Mouse (Mus musculus) layer of hippocampus, adult 2 months (tissue): Measurements from ENCODE around the gene Gm4450. TPM values are rescaled to one million over a fixed set of nuclear protein-coding genes. Genes with fewer than 3 reads are reported as not detected.
"Not testable (repeated sequence)": the region's sequence is repeated elsewhere in the genome, so short reads cannot be mapped to it uniquely, and the experiment has no call there.

Source experiments
- DNase-seq, 2 experiments: peaks; one replicate each; pipeline ENCODE4 v3.0.0; 2022; ENCODE audit warnings: low spot score in 2 of 2
- H3K27ac ChIP-seq: fragments of 200-600 bp; 2 replicates; pipeline ENCODE4 v1.8.1; 2022
- H3K4me3 ChIP-seq: fragments of 200-600 bp; 2 replicates; pipeline ENCODE4 v1.8.1; 2022; ENCODE audit warnings: mild to moderate bottlenecking
- CTCF ChIP-seq: fragments of 200-600 bp; conservative IDR thresholded peaks from 2 replicates; pipeline ENCODE4 v1.8.1; 2022; ENCODE audit warnings: antibody characterized with exemption, mild to moderate bottlenecking, moderate library complexity
- total RNA-seq, 2 experiments: library from RNA; stranded (reverse); gene quantifications; 2 replicates each; pipeline ENCODE4 v1.2.3; 2021

The Gm4450 gene
- total RNA-seq, 2 experiments from 2014 or later = not detected

GRCm38 (mm10) chr3:98428928-98429525, 27.9 kb downstream of the Gm4450 start:
- no peak for DNase-seq
- Histone ChIP-seq H3K27ac (no peak overlapping the region), H3K4me3 (no peak overlapping the region)
- TF ChIP-seq CTCF = no peak

GRCm38 (mm10) chr3:98428449-98428775, 28.5 kb downstream of the Gm4450 start:
- no peak for DNase-seq
- peak overlapping the region; percentile 81 for H3K4me3 ChIP-seq
- peak overlapping the region; percentile 83 for H3K27ac ChIP-seq
- no peak for TF ChIP-seq CTCF

- TF ChIP-seq CTCF = no peak
- peak; percentile 85 for DNase-seq
- Histone ChIP-seq H3K27ac (peak overlapping the region; percentile 83), H3K4me3 (peak overlapping the region; percentile 81)
Measured at GRCm38 (mm10) chr3:98427600-98428448, 29.1 kb downstream of the Gm4450 start.

- Histone ChIP-seq H3K4me3 (peak overlapping the region; percentile 81), H3K27ac (peak overlapping the region; percentile 83)
- no peak for TF ChIP-seq CTCF
- no peak for DNase-seq
Measured at GRCm38 (mm10) chr3:98427260-98427599, 29.7 kb downstream of the Gm4450 start.

GRCm38 (mm10) chr3:98426749-98427148, 30.2 kb downstream of the Gm4450 start:
- Histone ChIP-seq H3K4me3 (peak overlapping the region; percentile 81), H3K27ac (peak overlapping the region; percentile 83)
- TF ChIP-seq CTCF = no peak
- DNase-seq = no peak

GRCm38 (mm10) chr3:98422926-98423325, 34.0 kb downstream of the Gm4450 start:
- no peak for TF ChIP-seq CTCF
- no peak for DNase-seq

GRCm38 (mm10) chr3:98419786-98420070, 37.2 kb downstream of the Gm4450 start:
- H3K27ac ChIP-seq = no peak overlapping the region
- no peak for TF ChIP-seq CTCF

More at GRCm38 (mm10) chr3:98422926-98423325, 34.0 kb downstream of the Gm4450 start:
- H3K4me3 ChIP-seq = no peak overlapping the region
- H3K27ac ChIP-seq = no peak overlapping the region

GRCm38 (mm10) chr3:98418991-98419785, 37.7 kb downstream of the Gm4450 start:
- Histone ChIP-seq H3K27ac (0 out of 2 replicates have a peak overlapping the region, but pooled peaks have one; percentile 5), H3K4me3 (no peak overlapping the region)
- TF ChIP-seq CTCF = no peak
- DNase-seq = no peak

More at GRCm38 (mm10) chr3:98419786-98420070, 37.2 kb downstream of the Gm4450 start:
- H3K4me3 ChIP-seq = no peak overlapping the region
- no peak for DNase-seq

GRCm38 (mm10) chr3:98417328-98417727, 39.6 kb downstream of the Gm4450 start:
- TF ChIP-seq CTCF = no peak
- H3K27ac ChIP-seq = peak overlapping the region; percentile 34; the same call in 1 of the 2 replicates
- H3K4me3 ChIP-seq = no peak overlapping the region
- DNase-seq = peak; percentile 45 to 48

- peak in 1 of 2 experiments; percentile 6 for DNase-seq
- H3K27ac ChIP-seq = 0 out of 2 replicates have a peak overlapping the region, but pooled peaks have one; percentile 24
- H3K4me3 ChIP-seq = no peak overlapping the region
- TF ChIP-seq CTCF = no peak
Measured at GRCm38 (mm10) chr3:98416426-98417250, 40.3 kb downstream of the Gm4450 start.

GRCm38 (mm10) chr3:98414296-98414695, 42.6 kb downstream of the Gm4450 start:
- no peak overlapping the region; the same call in 1 of the 2 replicates for H3K27ac ChIP-seq
- no peak overlapping the region for H3K4me3 ChIP-seq
- peak in 1 of 2 experiments; percentile 4 for DNase-seq
- TF ChIP-seq CTCF = no peak

GRCm38 (mm10) chr3:98413733-98414132, 43.2 kb downstream of the Gm4450 start:
- no peak for TF ChIP-seq CTCF
- Histone ChIP-seq H3K4me3 (no peak overlapping the region), H3K27ac (no peak overlapping the region)
- DNase-seq = no peak

GRCm38 (mm10) chr3:98410619-98411580, 46.0 kb downstream of the Gm4450 start:
- not testable (repeated sequence) for H3K4me3 ChIP-seq
- peak in 1 of 2 experiments; percentile 2 for DNase-seq

GRCm38 (mm10) chr3:98407261-98407780, 49.6 kb downstream of the Gm4450 start:
- H3K27ac ChIP-seq, H3K4me3 ChIP-seq: not testable (repeated sequence)
- DNase-seq = peak in 1 of 2 experiments; percentile 7

More at GRCm38 (mm10) chr3:98410619-98411580, 46.0 kb downstream of the Gm4450 start:
- not testable (repeated sequence) for H3K27ac ChIP-seq

- peak overlapping the region; percentile 28; the same call in 1 of the 2 replicates for H3K27ac ChIP-seq
Measured at GRCm38 (mm10) chr3:98406569-98407144, 50.3 kb downstream of the Gm4450 start.

GRCm38 (mm10) chr3:98405877-98406276, 51.0 kb downstream of the Gm4450 start:
- not testable (repeated sequence) for H3K4me3 ChIP-seq, H3K27ac ChIP-seq
- peak in 1 of 2 experiments; percentile 6 for DNase-seq

More at GRCm38 (mm10) chr3:98406569-98407144, 50.3 kb downstream of the Gm4450 start:
- DNase-seq = peak in 1 of 2 experiments; percentile 5
- not testable (repeated sequence) for H3K4me3 ChIP-seq
